Mouse (Mus musculus) kidney, embryonic 14.5 days (tissue): ENCODE data around the gene Mthfd1l. TPM values are rescaled to one million over a fixed set of nuclear protein-coding genes. Genes with fewer than 3 reads are reported as not detected.
A peak's percentile ranks its signal among the peaks of the same experiment; 100 is the strongest.

Experiments
- ATAC-seq: fragments of 200-750 bp; cut with Nextera tagmentation; 2 replicates; pipeline ENCODE4 v1.8.0; 2017; ENCODE audit warnings: moderate number of reproducible peaks, mild to moderate bottlenecking, moderate TSS enrichment, moderate library complexity; ENCODE audit not compliant: low FRiP score, low TSS enrichment
- H3K27ac ChIP-seq: fragments of 300-500 bp; sonication (generic); 2 replicates; pipeline ENCODE4 v1.5.1; 2014; ENCODE audit warnings: low read depth, mild to moderate bottlenecking, low read length, moderate library complexity, mixed read lengths
- H3K27me3 ChIP-seq: fragments of 300-500 bp; sonication (generic); 2 replicates; pipeline ENCODE4 v1.6.1; 2014; ENCODE audit warnings: mild to moderate bottlenecking, low read length; ENCODE audit not compliant: control insufficient read depth, insufficient read depth
- H3K36me3 ChIP-seq: fragments of 300-500 bp; sonication (generic); 2 replicates; pipeline ENCODE4 v1.6.1; 2014; ENCODE audit warnings: low read length, mixed read lengths; ENCODE audit not compliant: control insufficient read depth, insufficient read depth
- H3K4me1 ChIP-seq: fragments of 300-500 bp; sonication (generic); 2 replicates; pipeline ENCODE4 v1.6.1; 2014; ENCODE audit warnings: low read length, mixed read lengths; ENCODE audit not compliant: control insufficient read depth, insufficient read depth
- H3K4me2 ChIP-seq: fragments of 300-500 bp; sonication (generic); replicated peaks from 2 replicates; pipeline ENCODE4 v1.6.1; 2014; ENCODE audit warnings: low read depth, mild to moderate bottlenecking, low read length
- H3K4me3 ChIP-seq: fragments of 300-500 bp; sonication (generic); 2 replicates; pipeline ENCODE4 v1.5.1; 2014; ENCODE audit warnings: mild to moderate bottlenecking, low read length
- H3K9ac ChIP-seq: fragments of 300-500 bp; sonication (generic); 2 replicates; pipeline ENCODE4 v1.6.1; 2014; ENCODE audit warnings: low read depth, mild to moderate bottlenecking, low read length, moderate library complexity
- H3K9me3 ChIP-seq: fragments of 300-500 bp; sonication (generic); 2 replicates; pipeline ENCODE4 v1.6.1; 2016; ENCODE audit warnings: low read length; ENCODE audit not compliant: control insufficient read depth
- WGBS: fragments of 180-500 bp; shearing (Covaris S2); extraction: QIAGEN DNeasy Blood & Tissue Kit; methylation state at CpG from one replicate; pipeline ENCODE4 v1.1.7; 2014; 5-methylcytosine and 5-hydroxymethylcytosine counted together
- polyA plus RNA-seq: library from polyadenylated mRNA; unstranded; fragments of >200 nt; fragmentation: Nextera tagmentation; extraction: Ambion mirVana; gene quantifications from 2 replicates; pipeline ENCODE4 v1.2.1, GENCODE M21; 2014

The Mthfd1l gene
- polyA plus RNA-seq, 1 experiment from 2014 or later: 20.2 TPM

GRCm38 (mm10) chr10:4046496-4046895 lies 73.6 kb downstream of the Mthfd1l start:
- no peaks in the 10 kb centered on the region for H3K4me1 ChIP-seq
- H3K36me3 ChIP-seq: peaks cover 13% of the 10 kb centered on the region; the same call in 1 of the 2 replicates
- H3K9ac ChIP-seq: no peak overlapping the region
- H3K4me2 ChIP-seq: no peak overlapping the region
- H3K4me3 ChIP-seq: no peak overlapping the region
- H3K9me3 ChIP-seq: no peaks in the 10 kb centered on the region
- WGBS: 63% methylated on average over 4 of the region's 4 CpGs
- ATAC-seq: no peak
- no peaks in the 10 kb centered on the region for H3K27me3 ChIP-seq
- no peak overlapping the region for H3K27ac ChIP-seq

GRCm38 (mm10) chr10:4047666-4048065 lies 74.7 kb downstream of the Mthfd1l start:
- no peak for ATAC-seq
- 89% methylated on average over 6 of the region's 6 CpGs for WGBS
- Histone ChIP-seq H3K9ac (no peak overlapping the region), H3K27ac (no peak overlapping the region), H3K4me2 (no peak overlapping the region), H3K27me3 (no peaks in the 10 kb centered on the region), H3K4me3 (no peak overlapping the region), H3K36me3 (peaks cover 10% of the 10 kb centered on the region; the same call in 1 of the 2 replicates), H3K9me3 (no peaks in the 10 kb centered on the region), H3K4me1 (0 out of 2 replicates have a peak, but pooled peaks cover 5% of the 10 kb centered on the region)

GRCm38 (mm10) chr10:4050236-4050635 lies 77.3 kb downstream of the Mthfd1l start:
- peaks cover 16% of the 10 kb centered on the region for H3K4me1 ChIP-seq
- no peak overlapping the region for H3K4me3 ChIP-seq
- H3K9me3 ChIP-seq: no peaks in the 10 kb centered on the region
- no peak overlapping the region for H3K27ac ChIP-seq
- H3K36me3 ChIP-seq: peaks cover 8% of the 10 kb centered on the region; the same call in 1 of the 2 replicates
- H3K9ac ChIP-seq: no peak overlapping the region
- WGBS: 91% methylated on average over 4 of the region's 4 CpGs
- no peaks in the 10 kb centered on the region for H3K27me3 ChIP-seq
- H3K4me2 ChIP-seq: no peak overlapping the region
- no peak for ATAC-seq

GRCm38 (mm10) chr10:4052711-4053110 lies 79.8 kb downstream of the Mthfd1l start:
- Histone ChIP-seq H3K4me3 (no peak overlapping the region), H3K9ac (no peak overlapping the region), H3K9me3 (no peaks in the 10 kb centered on the region), H3K36me3 (peaks cover 8% of the 10 kb centered on the region; the same call in 1 of the 2 replicates), H3K27ac (no peak overlapping the region), H3K4me1 (peaks cover 16% of the 10 kb centered on the region), H3K27me3 (no peaks in the 10 kb centered on the region), H3K4me2 (no peak overlapping the region)
- no peak for ATAC-seq
- 42% methylated on average over 4 of the region's 4 CpGs for WGBS

GRCm38 (mm10) chr10:4053278-4054061 lies 80.6 kb downstream of the Mthfd1l start:
- Histone ChIP-seq H3K36me3 (peaks cover 8% of the 10 kb centered on the region; the same call in 1 of the 2 replicates), H3K4me1 (peaks cover 16% of the 10 kb centered on the region), H3K9me3 (no peaks in the 10 kb centered on the region), H3K4me2 (no peak overlapping the region), H3K27me3 (no peaks in the 10 kb centered on the region), H3K4me3 (no peak overlapping the region), H3K27ac (peak overlapping the region; percentile 62; the same call in 1 of the 2 replicates), H3K9ac (no peak overlapping the region)
- ATAC-seq: peak; percentile 66; the same call in 1 of the 2 replicates
- WGBS: 56% methylated on average over 19 of the region's 19 CpGs

GRCm38 (mm10) chr10:4054589-4054988 lies 81.7 kb downstream of the Mthfd1l start:
- Histone ChIP-seq H3K4me1 (peaks cover 16% of the 10 kb centered on the region), H3K36me3 (peaks cover 8% of the 10 kb centered on the region; the same call in 1 of the 2 replicates), H3K27me3 (no peaks in the 10 kb centered on the region), H3K9ac (no peak overlapping the region), H3K9me3 (no peaks in the 10 kb centered on the region), H3K4me2 (no peak overlapping the region), H3K4me3 (no peak overlapping the region), H3K27ac (no peak overlapping the region)
- ATAC-seq: peak; percentile 18
- WGBS: 65% methylated on average over 1 of the region's 1 CpGs

- Histone ChIP-seq H3K4me2 (no peak overlapping the region), H3K9me3 (no peaks in the 10 kb centered on the region), H3K36me3 (no peaks in the 10 kb centered on the region), H3K27ac (no peak overlapping the region), H3K9ac (no peak overlapping the region), H3K27me3 (no peaks in the 10 kb centered on the region), H3K4me1 (peaks cover 11% of the 10 kb centered on the region), H3K4me3 (no peak overlapping the region)
- WGBS: 97% methylated on average over 3 of the region's 3 CpGs
- ATAC-seq: no peak
These were observed 84.5 kb downstream of the Mthfd1l start for GRCm38 (mm10) chr10:4057397-4057796.

GRCm38 (mm10) chr10:4057832-4058231 lies 84.9 kb downstream of the Mthfd1l start:
- 73% methylated on average over 5 of the region's 5 CpGs for WGBS

More at GRCm38 (mm10) chr10:4057832-4058231, 84.9 kb downstream of the Mthfd1l start:
- Histone ChIP-seq H3K27me3 (no peaks in the 10 kb centered on the region), H3K4me1 (peaks cover 11% of the 10 kb centered on the region), H3K9me3 (no peaks in the 10 kb centered on the region), H3K4me2 (no peak overlapping the region), H3K27ac (no peak overlapping the region), H3K36me3 (no peaks in the 10 kb centered on the region), H3K9ac (no peak overlapping the region), H3K4me3 (no peak overlapping the region)
- no peak for ATAC-seq
